Mouse (Mus musculus): ENCODE results near the gene Rgsl1. TPM values are rescaled to one million over a fixed set of nuclear protein-coding genes. Genes with fewer than 3 reads are reported as not detected.

The Rgsl1 gene
- 0.24 and 0.44 TPM in 2 replicates for polyA plus RNA-seq (2012; rRNA removed)

DNA sequence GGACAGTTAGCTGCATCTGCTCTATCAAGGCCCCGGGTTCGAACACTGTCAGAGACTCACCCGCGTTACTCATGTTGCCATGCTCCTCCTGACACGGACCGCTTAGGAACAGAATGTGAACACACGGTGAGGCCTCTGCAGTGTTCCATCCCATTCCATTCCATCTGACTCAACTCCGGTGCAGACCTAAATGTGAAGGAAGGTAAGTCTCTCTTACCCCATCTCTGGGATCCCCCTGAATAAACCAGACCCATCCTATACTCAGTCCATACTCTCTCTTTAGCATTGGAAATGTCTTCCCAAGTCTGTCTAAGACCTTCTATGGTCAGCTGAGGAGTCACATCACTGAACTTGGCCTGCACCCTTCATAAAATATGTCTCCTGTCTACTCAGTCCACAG, at the start of gene Rgsl1:
TSS of gene Rgsl1 (minus strand) at position 101 of the 400 bp plus-strand sequence.

DNA sequence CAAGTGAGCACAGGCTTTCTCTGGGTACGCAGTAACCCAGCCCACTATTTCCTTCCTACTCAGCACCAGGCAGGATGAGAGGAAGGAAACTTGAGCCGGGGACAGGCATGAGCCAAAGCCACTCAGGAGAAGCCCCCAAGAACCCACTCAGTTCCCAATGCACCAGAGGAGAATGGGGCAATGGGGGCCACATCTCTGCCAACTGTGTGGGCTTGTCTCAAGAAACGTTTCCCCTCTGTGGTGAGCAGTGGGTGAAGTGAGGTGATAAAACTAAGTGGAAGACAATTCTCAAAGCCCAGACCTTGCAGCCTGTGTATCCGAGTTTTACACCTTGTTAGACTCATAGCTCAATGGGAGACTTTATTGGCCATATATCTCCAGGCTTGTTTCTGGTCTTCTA, 47.5 kb upstream of the Rgsl1 start, which contains the start of gene Teddm1a:
TSS of gene Teddm1a (plus strand) at position 301 of the 400 bp plus-strand sequence.

DNA sequence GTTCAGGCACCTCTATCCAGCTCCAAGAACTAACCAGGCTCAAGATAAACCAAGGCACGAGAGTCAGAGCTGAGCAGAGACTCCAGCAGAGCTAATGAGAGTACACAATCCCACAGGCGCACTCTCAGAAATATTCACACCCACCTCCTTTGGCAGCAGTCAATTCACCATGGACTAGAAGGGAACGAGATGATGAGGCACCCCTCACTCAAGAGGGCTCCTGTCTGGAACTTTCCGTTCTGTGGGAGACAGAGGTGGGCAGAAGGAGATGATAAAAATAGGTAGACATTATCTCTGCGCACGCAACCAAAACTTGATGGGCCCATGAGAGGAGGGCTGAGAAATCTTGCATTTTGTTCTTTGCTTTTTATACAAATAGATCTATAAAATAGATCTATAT, 30.1 kb upstream of the Rgsl1 start, which contains the start of gene Teddm1b:
TSS of gene Teddm1b (plus strand) at position 301 of the 400 bp plus-strand sequence.

DNA sequence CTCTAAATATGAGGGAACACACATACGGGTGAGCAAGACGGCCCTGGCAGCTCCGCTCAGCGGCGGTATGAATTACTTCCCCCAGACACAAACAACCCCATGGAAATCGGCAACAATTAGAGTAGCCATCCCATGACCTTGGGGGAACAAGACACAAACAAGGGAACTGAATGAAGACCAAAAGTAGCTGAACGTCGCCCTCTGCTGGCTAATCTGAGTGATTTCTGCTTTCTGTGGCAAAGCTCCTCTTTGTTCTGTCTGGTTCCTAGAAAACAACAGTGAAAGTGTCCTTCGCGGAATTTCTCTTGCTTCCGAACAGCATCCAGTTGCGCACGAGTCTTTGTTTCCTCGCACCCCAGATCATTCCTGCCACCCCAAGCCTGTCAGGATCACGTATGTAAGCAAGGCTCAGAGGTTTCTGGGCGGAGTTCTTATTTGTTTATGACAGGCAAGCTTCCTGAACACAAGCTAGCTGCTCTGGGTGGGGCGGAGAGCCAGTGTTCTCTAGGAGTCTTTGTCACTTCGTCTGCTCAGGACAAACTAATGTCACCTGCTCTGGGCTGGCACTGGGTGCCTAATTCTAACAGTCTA, 94.6 kb downstream of the Rgsl1 start, which contains the start of gene Rnasel:
TSS of gene Rnasel (plus strand) at position 216 of the 591 bp plus-strand sequence.

DNA sequence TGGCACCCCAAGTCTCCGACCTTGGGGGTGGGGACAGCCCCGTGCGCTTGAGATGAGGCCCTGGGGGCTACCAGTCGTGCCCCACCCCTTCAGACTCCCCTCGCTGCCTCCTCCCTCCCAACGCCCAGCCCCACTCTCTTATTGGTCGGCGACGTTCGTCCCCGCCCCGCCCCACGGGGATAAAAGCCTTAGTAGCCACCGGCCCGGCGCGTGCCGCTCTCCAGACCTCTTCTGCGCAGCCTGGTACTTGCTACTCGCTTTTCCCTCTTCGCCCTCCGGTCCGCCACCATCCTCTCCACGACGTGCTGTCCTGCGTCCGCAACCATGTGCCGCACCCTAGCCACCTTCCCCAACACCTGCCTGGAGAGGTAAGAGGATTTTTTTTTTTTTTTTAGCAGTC, 103.8 kb downstream of the Rgsl1 start, which contains the start of gene Rgs16:
TSS of gene Rgs16 (plus strand) at position 205 of the 400 bp plus-strand sequence.

Other genes with a start within 250 kb of the Rgsl1 start
- gene Rgs8, start 191.1 kb downstream of the Rgsl1 start, polyA plus RNA-seq (2012; rRNA removed), result 25.2 and 25.9 TPM in 2 replicates
- gene Rgs16, start 103.8 kb downstream of the Rgsl1 start, polyA plus RNA-seq (2012; rRNA removed), result 24.3 and 34.4 TPM in 2 replicates
- gene Rnasel, start 94.7 kb downstream of the Rgsl1 start, polyA plus RNA-seq (2012; rRNA removed), result 73.5 and 78.2 TPM in 2 replicates
- not detected in 2 replicates for gene Teddm1b, start 30.2 kb upstream of the Rgsl1 start, polyA plus RNA-seq (2012; rRNA removed)
- not detected in 2 replicates for gene Teddm1a, start 47.6 kb upstream of the Rgsl1 start, polyA plus RNA-seq (2012; rRNA removed)
- 199 and 211 TPM in 2 replicates for gene Glul, start 55.8 kb upstream of the Rgsl1 start, polyA plus RNA-seq (2012; rRNA removed)
- 0.98 and 1.0 TPM in 2 replicates for gene Teddm2, start 56.1 kb upstream of the Rgsl1 start, polyA plus RNA-seq (2012; rRNA removed)